Mouse (Mus musculus) G1E (cell line): ENCODE data around the gene Mien1.

ENCODE experiments used
- CTCF ChIP-seq: IDR thresholded peaks from 2 replicates; pipeline ENCODE4 v1.5.1; 2012; ENCODE audit warnings: low read depth, low read length, inconsistent platforms, mixed read lengths
- GATA1 ChIP-seq: IDR thresholded peaks from 2 replicates; pipeline ENCODE4 v1.6.1; 2012; ENCODE audit warnings: borderline replicate concordance, low read length, inconsistent platforms, mixed read lengths
- GATA2 ChIP-seq: IDR thresholded peaks from 2 replicates; pipeline ENCODE4 v1.6.1; 2012; ENCODE audit warnings: low read depth, low read length, inconsistent platforms, borderline replicate concordance
- POLR2AphosphoS5 ChIP-seq: IDR thresholded peaks from 2 replicates; pipeline ENCODE4 v1.6.1; 2012; ENCODE audit warnings: low read depth, low read length, inconsistent platforms; ENCODE audit not compliant: insufficient replicate concordance
- TAL1 ChIP-seq: conservative IDR thresholded peaks from 2 replicates; pipeline ENCODE4 v1.6.1; 2012; ENCODE audit warnings: low read depth, low read length, inconsistent platforms, mixed read lengths

GRCm38 (mm10) chr11:98487526-98488040 is 48.8 kb upstream of the Mien1 start:
- TF ChIP-seq GATA1 (no peak), CTCF (no peak), POLR2AphosphoS5 (no peak), TAL1 (no peak), GATA2 (no peak)
